In the genomic region with DNA sequence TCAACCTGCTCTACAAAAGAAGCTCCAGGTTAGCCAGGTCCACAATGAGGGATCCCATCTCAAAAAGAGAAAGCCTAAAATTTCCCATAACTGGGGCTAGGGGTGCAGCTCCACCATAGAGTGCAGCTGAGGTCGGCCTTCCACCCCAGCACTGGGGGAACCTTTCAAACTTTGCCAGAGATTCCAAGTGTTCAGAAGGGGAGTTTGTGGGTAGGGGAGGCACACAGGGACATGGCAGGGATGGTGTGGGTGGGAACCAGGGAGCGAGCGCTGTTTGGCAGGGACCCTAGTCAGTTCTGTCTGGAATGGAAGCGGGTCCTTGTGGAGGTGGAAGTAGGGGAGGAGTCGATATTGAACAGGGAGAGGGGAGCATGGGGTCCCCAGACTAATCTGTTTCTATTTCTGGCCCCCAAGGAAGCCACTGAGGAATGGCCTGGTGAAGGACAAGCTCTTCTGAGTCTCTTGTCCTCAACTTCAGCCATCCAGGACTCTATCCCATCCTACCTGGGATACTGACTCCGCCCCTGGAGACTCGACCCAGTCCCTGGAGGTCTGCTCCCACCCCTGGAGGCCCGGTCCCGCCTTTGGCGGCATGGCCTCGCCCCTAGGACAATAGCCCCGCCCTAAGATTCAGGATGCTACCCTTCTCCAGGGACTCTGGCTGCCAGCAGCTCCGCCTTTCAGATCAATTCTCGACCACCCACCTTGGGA, we compare ENCODE assay signal across 9 mouse cellular contexts. TPM values are rescaled to one million over a fixed set of nuclear protein-coding genes. Genes with fewer than 3 reads are reported as not detected.
A peak's percentile ranks its signal among the peaks of the same experiment; 100 is the strongest.
DNase-seq lines count a peak whose midpoint lies in the region; ATAC-seq and TF ChIP-seq lines count a peak whose summit lies in the region.
"Had no signal": no experiment of that assay in that cellular context is flagged by ENCODE, and none has a peak within 500 bp of the region (broad histone marks: within the 10 kb centered on the region; RNA-seq: fewer than 3 reads in every experiment).

TSS of gene Gdf1 (plus strand) at position 694 of the 711 bp plus-strand sequence.

- H3K27ac ChIP-seq in heart, embryonic 11.5 days (ENCODE audit: low read depth, low read length): peak within 1 kb of the TSS; percentile 90
- peak within 1 kb of the TSS; percentile 45 for H3K27ac ChIP-seq in forebrain, embryonic 10.5 days
- H3K27ac ChIP-seq in limb, embryonic 14.5 days (replicated peaks; ENCODE audit: low read depth, low read length): no peak within 1 kb of the TSS

- peak within 1 kb of the TSS; percentile 65 for H3K4me2 ChIP-seq in heart, embryonic 11.5 days
- peak within 1 kb of the TSS; percentile 34 for H3K4me2 ChIP-seq in limb, embryonic 14.5 days (replicated peaks; ENCODE audit: low read depth, low read length, severe bottlenecking)

- peak; percentile 57 for ATAC-seq in heart, embryonic 11.5 days (replicated peaks; ENCODE audit: insufficient number of reproducible peaks, low FRiP score, low TSS enrichment)
- no peak for ATAC-seq in limb, embryonic 14.5 days (ENCODE audit: low FRiP score, low read depth)
- ATAC-seq in granulocyte monocyte progenitor cell, adult 5-6 weeks (replicated peaks; ENCODE audit: poor library complexity, severe bottlenecking): no peak; the same call in 1 of the 2 replicates
- ATAC-seq in activated CD4-positive, CD25-positive, alpha-beta regulatory T cell, adult 4 months: no peak

- peak within 1 kb of the TSS; percentile 31 for H3K4me3 ChIP-seq in heart, embryonic 11.5 days (ENCODE audit: low read depth, low read length)
- H3K4me3 ChIP-seq in E14TG2a.4 (replicated peaks; ENCODE audit: low read length): peak within 1 kb of the TSS; percentile 73
- H3K4me3 ChIP-seq in forebrain, embryonic 10.5 days: peak within 1 kb of the TSS; percentile 40
- peak within 1 kb of the TSS; percentile 6; the same call in 1 of the 2 replicates for H3K4me3 ChIP-seq in limb, embryonic 14.5 days (replicated peaks; ENCODE audit: low read length)

- H3K4me1 ChIP-seq in heart, embryonic 11.5 days (ENCODE audit: control insufficient read depth, insufficient read depth, low read length): peaks cover 22% of the 10 kb centered on the region
- H3K4me1 ChIP-seq in E14TG2a.4 (replicated peaks; ENCODE audit: low read depth, low read length): peaks cover 49% of the 10 kb centered on the region
- H3K4me1 ChIP-seq in forebrain, embryonic 10.5 days: peaks cover 45% of the 10 kb centered on the region
- H3K4me1 ChIP-seq in limb, embryonic 14.5 days (ENCODE audit: control insufficient read depth, insufficient read depth, low read length): peaks cover 16% of the 10 kb centered on the region

- H3K36me3 ChIP-seq in heart, embryonic 11.5 days (ENCODE audit: control insufficient read depth, insufficient read depth, low read length): peaks cover 21% of the 10 kb centered on the region
- H3K36me3 ChIP-seq in E14TG2a.4 (ENCODE audit: insufficient read depth, low read length): peaks cover 32% of the 10 kb centered on the region
- peaks cover 70% of the 10 kb centered on the region for H3K36me3 ChIP-seq in forebrain, embryonic 10.5 days (replicated peaks)
- peaks cover 61% of the 10 kb centered on the region for H3K36me3 ChIP-seq in limb, embryonic 14.5 days (ENCODE audit: control insufficient read depth, insufficient read depth, low read length)

- H3K9ac ChIP-seq in heart, embryonic 11.5 days (ENCODE audit: low read depth, low read length): peak within 1 kb of the TSS; percentile 63; the same call in 1 of the 2 replicates
- H3K9ac ChIP-seq in limb, embryonic 14.5 days (ENCODE audit: low read depth, low read length, severe bottlenecking): 0 out of 2 replicates have a peak within 1 kb of the TSS, but pooled peaks have one; percentile 12

- H3K27me3 ChIP-seq in heart, embryonic 11.5 days (ENCODE audit: control insufficient read depth, insufficient read depth, low read length): peaks cover 7% of the 10 kb centered on the region
- H3K27me3 ChIP-seq in E14TG2a.4 (ENCODE audit: insufficient read depth, low read length): peaks cover 9% of the 10 kb centered on the region
- peaks cover 35% of the 10 kb centered on the region for H3K27me3 ChIP-seq in forebrain, embryonic 10.5 days (ENCODE audit: poor library complexity, severe bottlenecking)
- no peaks in the 10 kb centered on the region for H3K27me3 ChIP-seq in limb, embryonic 14.5 days (ENCODE audit: control insufficient read depth, insufficient read depth, low read length)

- no peak for DNase-seq in heart, postnatal 4 days
- DNase-seq in forebrain, embryonic 10.5 days (ENCODE audit: extremely low spot score, low spot score): no peak
- DNase-seq in limb, embryonic 14.5 days (ENCODE audit: low spot score): no peak
- no peak for DNase-seq in right cerebral cortex, postnatal 14 days

- no peak for TF ChIP-seq POLR2A in limb, embryonic 14.5 days (IDR thresholded peaks at IDR 0.05; ENCODE audit: borderline replicate concordance, extremely low read depth, insufficient read depth, insufficient read length)

- TF ChIP-seq CTCF in E14TG2a.4 (conservative IDR thresholded peaks at IDR 0.05; ENCODE audit: low read length): no peak

- H3K9me3 ChIP-seq in heart, embryonic 11.5 days (replicated peaks; ENCODE audit: control insufficient read depth, low read length): 0 out of 2 replicates have a peak, but pooled peaks cover 2% of the 10 kb centered on the region
- no peaks in the 10 kb centered on the region for H3K9me3 ChIP-seq in E14TG2a.4 (ENCODE audit: low read length)
- H3K9me3 ChIP-seq in forebrain, embryonic 10.5 days: no peaks in the 10 kb centered on the region
- H3K9me3 ChIP-seq in limb, embryonic 14.5 days (ENCODE audit: control insufficient read depth, low read length): no peaks in the 10 kb centered on the region

- WGBS in heart, embryonic 11.5 days (ENCODE audit: insufficient replicate concordance): 23% methylated on average over 14 of the region's 14 CpGs
- 22% methylated on average over 14 of the region's 14 CpGs for WGBS in forebrain, embryonic 10.5 days
- 33% methylated on average over 12 of the region's 14 CpGs for WGBS in limb, embryonic 14.5 days

RNA-seq across cellular contexts. Expression of gene Gdf1, which starts in this region (rescaled TPM):
- polyA plus RNA-seq in heart, embryonic 11.5 days (2014; fragmentation: Nextera tagmentation; extraction: Ambion mirVana): 1.7 and 1.9 TPM in 2 replicates
- total RNA-seq in heart, postnatal 4 days (2021): under 1 TPM in 1 of 2 experiments, not detected in 1; 0.60 TPM
- 3.7 and 4.6 TPM in 2 replicates for polyA plus RNA-seq in forebrain, embryonic 10.5 days (2016; fragmentation: Nextera tagmentation; extraction: Ambion mirVana)
- 5.4 and 5.7 TPM in 2 replicates for polyA plus RNA-seq in limb, embryonic 14.5 days (2012; rRNA removed)
- polyA plus RNA-seq in limb, embryonic 14.5 days (2014; fragmentation: Nextera tagmentation; extraction: Ambion mirVana): 1.2 TPM in 2 replicates
- not detected in 2 replicates for total RNA-seq in granulocyte monocyte progenitor cell, adult 5-6 weeks (2014; fragmentation: Nextera tagmentation)
- total RNA-seq in granulocyte monocyte progenitor cell, adult 5-6 weeks (2017): not detected in 2 replicates
- polyA plus RNA-seq in activated CD4-positive, CD25-positive, alpha-beta regulatory T cell, adult 4 months (2017; shearing (Covaris generic)): under 1 TPM in 1 of 2 experiments, not detected in 1; 0.79 TPM
- total RNA-seq: hematopoietic stem cell, adult 5-6 weeks had no signal

Comparison
In these comparisons a context has a peak if more than half of its experiments do, and no peak if none do; other contexts are left out.
1. H3K4me3 ChIP-seq: peak in every context shown above with its lines; median percentile 73 in E14TG2a.4; 40 in forebrain, embryonic 10.5 days; 31 in heart, embryonic 11.5 days; 6 in limb, embryonic 14.5 days.